Mouse (Mus musculus): ENCODE results near the gene Atp5d. TPM values are rescaled to one million over a fixed set of nuclear protein-coding genes. Genes with fewer than 3 reads are reported as not detected.

Atp5d gene
- polyA plus RNA-seq, 1 experiment from 2014 or later = 582 TPM

GRCm38 (mm10) chr10:80123932-80124562 is 14.4 kb upstream of the Atp5d start:
- H3K27ac ChIP-seq (ENCODE audit: low read depth, low read length) = no peak overlapping the region
- no peak overlapping the region for H3K4me3 ChIP-seq (ENCODE audit: low read length)
- peaks cover 74% of the 10 kb centered on the region for H3K36me3 ChIP-seq (ENCODE audit: control insufficient read depth, insufficient read depth, low read length)
- no peaks in the 10 kb centered on the region for H3K9me3 ChIP-seq (ENCODE audit: control insufficient read depth, low read length)
- WGBS = 85% methylated on average over 9 of the region's 9 CpGs
- 0 out of 2 replicates have a peak, but pooled peaks cover 1% of the 10 kb centered on the region for H3K4me1 ChIP-seq (ENCODE audit: control insufficient read depth, insufficient read depth, low read length)
- ATAC-seq (ENCODE audit: low FRiP score, low TSS enrichment) = no peak
- H3K9ac ChIP-seq (ENCODE audit: low read depth, low read length) = no peak overlapping the region
- H3K27me3 ChIP-seq (ENCODE audit: control insufficient read depth, insufficient read depth, low read length) = no peaks in the 10 kb centered on the region
- H3K4me2 ChIP-seq (replicated peaks; ENCODE audit: low read depth, low read length) = no peak overlapping the region

- Histone ChIP-seq H3K27me3 (ENCODE audit: control insufficient read depth, insufficient read depth, low read length) (no peaks in the 10 kb centered on the region), H3K9ac (ENCODE audit: low read depth, low read length) (no peak overlapping the region), H3K9me3 (ENCODE audit: control insufficient read depth, low read length) (no peaks in the 10 kb centered on the region), H3K4me2 (replicated peaks; ENCODE audit: low read depth, low read length) (no peak overlapping the region), H3K36me3 (ENCODE audit: control insufficient read depth, insufficient read depth, low read length) (peaks cover 83% of the 10 kb centered on the region), H3K4me3 (ENCODE audit: low read length) (no peak overlapping the region), H3K27ac (ENCODE audit: low read depth, low read length) (no peak overlapping the region), H3K4me1 (ENCODE audit: control insufficient read depth, insufficient read depth, low read length) (peaks cover 21% of the 10 kb centered on the region)
- 94% methylated on average over 8 of the region's 8 CpGs for WGBS
- no peak for ATAC-seq (ENCODE audit: low FRiP score, low TSS enrichment)
Measured at GRCm38 (mm10) chr10:80127920-80128319, 10.5 kb upstream of the Atp5d start.

- no peaks in the 10 kb centered on the region for H3K27me3 ChIP-seq (ENCODE audit: control insufficient read depth, insufficient read depth, low read length)
- peaks cover 21% of the 10 kb centered on the region for H3K4me1 ChIP-seq (ENCODE audit: control insufficient read depth, insufficient read depth, low read length)
- WGBS = 93% methylated on average over 9 of the region's 9 CpGs
- peaks cover 77% of the 10 kb centered on the region for H3K36me3 ChIP-seq (ENCODE audit: control insufficient read depth, insufficient read depth, low read length)
- no peak for ATAC-seq (ENCODE audit: low FRiP score, low TSS enrichment)
- no peak overlapping the region for H3K9ac ChIP-seq (ENCODE audit: low read depth, low read length)
- H3K9me3 ChIP-seq (ENCODE audit: control insufficient read depth, low read length) = no peaks in the 10 kb centered on the region
- no peak overlapping the region for H3K4me2 ChIP-seq (replicated peaks; ENCODE audit: low read depth, low read length)
- no peak overlapping the region for H3K27ac ChIP-seq (ENCODE audit: low read depth, low read length)
- H3K4me3 ChIP-seq (ENCODE audit: low read length) = no peak overlapping the region
Measured at GRCm38 (mm10) chr10:80129846-80130245, 8.6 kb upstream of the Atp5d start.

GRCm38 (mm10) chr10:80130403-80131031 is 7.9 kb upstream of the Atp5d start:
- Histone ChIP-seq H3K27me3 (ENCODE audit: control insufficient read depth, insufficient read depth, low read length) (no peaks in the 10 kb centered on the region), H3K4me3 (ENCODE audit: low read length) (no peak overlapping the region), H3K9me3 (ENCODE audit: control insufficient read depth, low read length) (no peaks in the 10 kb centered on the region), H3K4me1 (ENCODE audit: control insufficient read depth, insufficient read depth, low read length) (peaks cover 21% of the 10 kb centered on the region), H3K36me3 (ENCODE audit: control insufficient read depth, insufficient read depth, low read length) (peaks cover 70% of the 10 kb centered on the region), H3K9ac (ENCODE audit: low read depth, low read length) (no peak overlapping the region), H3K27ac (ENCODE audit: low read depth, low read length) (no peak overlapping the region), H3K4me2 (replicated peaks; ENCODE audit: low read depth, low read length) (no peak overlapping the region)
- WGBS = 76% methylated on average over 18 of the region's 18 CpGs
- no peak for ATAC-seq (ENCODE audit: low FRiP score, low TSS enrichment)

GRCm38 (mm10) chr10:80131316-80131951 is 7.0 kb upstream of the Atp5d start:
- peaks cover 61% of the 10 kb centered on the region for H3K36me3 ChIP-seq (ENCODE audit: control insufficient read depth, insufficient read depth, low read length)
- peak overlapping the region; percentile 39 for H3K4me2 ChIP-seq (replicated peaks; ENCODE audit: low read depth, low read length)
- ATAC-seq (ENCODE audit: low FRiP score, low TSS enrichment) = peak; percentile 56
- H3K9ac ChIP-seq (ENCODE audit: low read depth, low read length) = peak overlapping the region; percentile 42; the same call in 1 of the 2 replicates
- no peak overlapping the region for H3K4me3 ChIP-seq (ENCODE audit: low read length)
- H3K4me1 ChIP-seq (ENCODE audit: control insufficient read depth, insufficient read depth, low read length) = peaks cover 21% of the 10 kb centered on the region
- H3K27ac ChIP-seq (ENCODE audit: low read depth, low read length) = no peak overlapping the region
- 10% methylated on average over 52 of the region's 55 CpGs for WGBS
- no peaks in the 10 kb centered on the region for H3K9me3 ChIP-seq (ENCODE audit: control insufficient read depth, low read length)
- peaks cover 7% of the 10 kb centered on the region for H3K27me3 ChIP-seq (ENCODE audit: control insufficient read depth, insufficient read depth, low read length)

GRCm38 (mm10) chr10:80131952-80132350 is 6.5 kb upstream of the Atp5d start:
- H3K36me3 ChIP-seq (ENCODE audit: control insufficient read depth, insufficient read depth, low read length) = peaks cover 56% of the 10 kb centered on the region
- 24% methylated on average over 27 of the region's 27 CpGs for WGBS
- H3K27ac ChIP-seq (ENCODE audit: low read depth, low read length) = no peak overlapping the region
- no peak overlapping the region for H3K4me3 ChIP-seq (ENCODE audit: low read length)
- peak; percentile 25; the same call in 1 of the 2 replicates for ATAC-seq (ENCODE audit: low FRiP score, low TSS enrichment)
- peak overlapping the region; percentile 42; the same call in 1 of the 2 replicates for H3K9ac ChIP-seq (ENCODE audit: low read depth, low read length)
- H3K9me3 ChIP-seq (ENCODE audit: control insufficient read depth, low read length) = no peaks in the 10 kb centered on the region
- peak overlapping the region; percentile 39 for H3K4me2 ChIP-seq (replicated peaks; ENCODE audit: low read depth, low read length)
- peaks cover 12% of the 10 kb centered on the region for H3K27me3 ChIP-seq (ENCODE audit: control insufficient read depth, insufficient read depth, low read length)
- H3K4me1 ChIP-seq (ENCODE audit: control insufficient read depth, insufficient read depth, low read length) = peaks cover 27% of the 10 kb centered on the region

GRCm38 (mm10) chr10:80133226-80133849 is 5.1 kb upstream of the Atp5d start:
- Histone ChIP-seq H3K36me3 (ENCODE audit: control insufficient read depth, insufficient read depth, low read length) (peaks cover 42% of the 10 kb centered on the region), H3K4me1 (ENCODE audit: control insufficient read depth, insufficient read depth, low read length) (peaks cover 41% of the 10 kb centered on the region), H3K4me2 (replicated peaks; ENCODE audit: low read depth, low read length) (no peak overlapping the region), H3K9ac (ENCODE audit: low read depth, low read length) (no peak overlapping the region), H3K4me3 (ENCODE audit: low read length) (no peak overlapping the region), H3K9me3 (ENCODE audit: control insufficient read depth, low read length) (no peaks in the 10 kb centered on the region), H3K27me3 (ENCODE audit: control insufficient read depth, insufficient read depth, low read length) (peaks cover 23% of the 10 kb centered on the region), H3K27ac (ENCODE audit: low read depth, low read length) (no peak overlapping the region)
- 76% methylated on average over 8 of the region's 8 CpGs for WGBS
- no peak for ATAC-seq (ENCODE audit: low FRiP score, low TSS enrichment)

GRCm38 (mm10) chr10:80134421-80134820 is 4.0 kb upstream of the Atp5d start:
- WGBS = 85% methylated on average over 9 of the region's 9 CpGs
- peaks cover 23% of the 10 kb centered on the region for H3K27me3 ChIP-seq (ENCODE audit: control insufficient read depth, insufficient read depth, low read length)
- H3K9ac ChIP-seq (ENCODE audit: low read depth, low read length) = no peak overlapping the region
- no peaks in the 10 kb centered on the region for H3K9me3 ChIP-seq (ENCODE audit: control insufficient read depth, low read length)
- H3K4me3 ChIP-seq (ENCODE audit: low read length) = no peak overlapping the region
- H3K4me2 ChIP-seq (replicated peaks; ENCODE audit: low read depth, low read length) = no peak overlapping the region
- no peak for ATAC-seq (ENCODE audit: low FRiP score, low TSS enrichment)
- peaks cover 48% of the 10 kb centered on the region for H3K4me1 ChIP-seq (ENCODE audit: control insufficient read depth, insufficient read depth, low read length)
- peaks cover 32% of the 10 kb centered on the region for H3K36me3 ChIP-seq (ENCODE audit: control insufficient read depth, insufficient read depth, low read length)
- no peak overlapping the region for H3K27ac ChIP-seq (ENCODE audit: low read depth, low read length)
